Mouse (Mus musculus): ENCODE data around the gene Pon3.

DNA sequence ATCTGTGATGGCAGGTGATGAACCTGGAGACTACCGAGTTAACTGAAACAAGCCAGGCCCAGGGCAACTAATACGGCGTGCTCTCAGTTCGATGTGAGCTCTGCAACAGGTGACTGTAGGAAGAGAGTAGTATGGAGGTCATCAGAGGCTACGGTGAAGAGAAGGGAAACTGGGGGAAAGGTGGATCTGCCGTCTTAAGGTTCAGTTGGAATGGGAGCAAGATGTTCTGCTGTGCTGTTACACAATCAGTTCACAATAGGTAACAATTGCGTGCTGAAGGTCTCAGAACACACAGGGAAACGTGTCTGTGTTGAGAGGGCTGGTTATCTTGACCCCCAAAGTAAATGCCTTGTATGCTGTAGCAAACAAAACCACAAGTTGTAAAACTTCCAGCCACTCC lies 48.9 kb upstream of the Pon3 start:
- no peak for TF ChIP-seq CTCF (conservative IDR thresholded peaks at IDR 0.05; ENCODE audit: insufficient read depth, insufficient read length, low read depth, low read length)
- no peak for TF ChIP-seq POLR2A (IDR thresholded peaks at IDR 0.05; ENCODE audit: low read depth, low read length)

Data from kidney, adult 2 months (tissue).